Mouse (Mus musculus) CH12.LX (cell line): ENCODE results near the gene Sertad4.

Experiments
- CTCF ChIP-seq, 2 experiments: IDR thresholded peaks in 1 of 2; conservative IDR thresholded peaks in 1 of 2; 2 replicates each; pipeline ENCODE4 v1.5.1; 2011 to 2012; ENCODE audit warnings: low read depth in 2 of 2, low read length in 2 of 2, improper control_type of control experiment in 1 of 2, inconsistent platforms in 1 of 2, mild to moderate bottlenecking in 1 of 2, moderate library complexity in 1 of 2
- POLR2A ChIP-seq: IDR thresholded peaks from 2 replicates; pipeline ENCODE4 v1.6.1; 2011; ENCODE audit warnings: low read depth, mild to moderate bottlenecking, improper control_type of control experiment, low read length

- TF ChIP-seq POLR2A (no peak), CTCF (conservative IDR thresholded peaks at IDR 0.05 in 1 of 2, IDR thresholded peaks at IDR 0.05 in 1 of 2; ENCODE audit: low read depth in 2 of 2, low read length in 2 of 2) (no peak)
Measured at GRCm38 (mm10) chr1:192800338-192800737, 55.2 kb downstream of the Sertad4 start.
